Mouse (Mus musculus): ENCODE results near the gene Tmem170. TPM values are rescaled to one million over a fixed set of nuclear protein-coding genes. Genes with fewer than 3 reads are reported as not detected.
A peak's percentile ranks its signal among the peaks of the same experiment; 100 is the strongest.

Gene Tmem170
- 1 to 10 TPM; 2.8 to 3.3 TPM for total RNA-seq (2021)
- long read RNA-seq, experiment 1, partial matches to known transcripts = 0 of 2 reads
- long read RNA-seq, experiment 1, other reads (novel, unspliced or antisense) = 2 of 2 reads
- long read RNA-seq, experiment 2, partial matches to known transcripts = 0 of 2 reads
- long read RNA-seq, experiment 2, other reads (novel, unspliced or antisense) = 1 of 2 reads

GRCm38 (mm10) chr8:111876355-111876948 is at the start of gene Tmem170:
Gene Tmem170, minus strand, starts transcription at chr8:111876750.
- intact Hi-C loops (cut with DNase I) = loop anchor here (10.0 kb wide), 1 partner anchor 118 kb away; the partner anchor contains the start of gene Adat1
- peak; percentile 98 to 99 for DNase-seq (ENCODE audit: low spot score in 2 of 2)

DNA sequence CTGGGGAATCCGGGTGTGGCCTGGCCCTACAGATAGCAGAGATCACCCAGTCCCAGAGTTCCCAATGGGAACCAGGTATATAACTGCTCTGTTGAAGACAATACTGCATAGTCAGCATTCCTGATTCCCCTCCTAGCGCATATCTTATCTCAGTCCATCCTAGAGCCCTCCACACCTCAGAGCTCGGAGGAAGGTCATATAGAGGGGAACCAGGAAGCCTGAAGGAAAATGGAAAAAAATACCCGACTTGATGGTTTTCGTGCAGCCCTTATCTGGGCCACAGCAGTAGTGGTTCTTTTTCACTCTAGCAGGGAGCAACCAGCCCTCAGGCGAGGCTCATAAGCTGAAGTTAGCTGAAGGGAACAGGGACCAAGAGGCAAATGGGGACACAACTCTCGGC is 48.4 kb upstream of the Tmem170 start:
- DNase-seq (ENCODE audit: low spot score in 2 of 2) = no peak
- intact Hi-C loops (cut with DNase I) = no loop called here

- DNase-seq (ENCODE audit: low spot score in 2 of 2) = peak in 1 of 2 experiments; percentile 56
- intact Hi-C loops (cut with DNase I) = no loop called here
Measured at GRCm38 (mm10) chr8:111923383-111923804, 46.8 kb upstream of the Tmem170 start.

GRCm38 (mm10) chr8:111920971-111921370 is 44.4 kb upstream of the Tmem170 start:
- no peak for DNase-seq (ENCODE audit: low spot score in 2 of 2)
- intact Hi-C loops (cut with DNase I) = no loop called here

GRCm38 (mm10) chr8:111919663-111920062 is 43.1 kb upstream of the Tmem170 start:
- DNase-seq (ENCODE audit: low spot score in 2 of 2) = no peak
- intact Hi-C loops (cut with DNase I) = no loop called here

GRCm38 (mm10) chr8:111912860-111913432 is 36.4 kb upstream of the Tmem170 start:
- intact Hi-C loops (cut with DNase I) = no loop called here

GRCm38 (mm10) chr8:111911572-111911971 is 35.0 kb upstream of the Tmem170 start:
- peak in 1 of 2 experiments; percentile 43 for DNase-seq (ENCODE audit: low spot score in 2 of 2)
- intact Hi-C loops (cut with DNase I) = no loop called here

More at GRCm38 (mm10) chr8:111912860-111913432, 36.4 kb upstream of the Tmem170 start:
- peak; percentile 55 to 66 for DNase-seq (ENCODE audit: low spot score in 2 of 2)

- intact Hi-C loops (cut with DNase I) = no loop called here
- DNase-seq (ENCODE audit: low spot score in 2 of 2) = no peak
Measured at GRCm38 (mm10) chr8:111909621-111910450, 33.3 kb upstream of the Tmem170 start, which contains the start of gene Chst5. Gene Chst5, minus strand, starts transcription at chr8:111910447.

GRCm38 (mm10) chr8:111905500-111906121 is 29.1 kb upstream of the Tmem170 start:
- no peak for DNase-seq (ENCODE audit: low spot score in 2 of 2)
- intact Hi-C loops (cut with DNase I) = no loop called here

DNA sequence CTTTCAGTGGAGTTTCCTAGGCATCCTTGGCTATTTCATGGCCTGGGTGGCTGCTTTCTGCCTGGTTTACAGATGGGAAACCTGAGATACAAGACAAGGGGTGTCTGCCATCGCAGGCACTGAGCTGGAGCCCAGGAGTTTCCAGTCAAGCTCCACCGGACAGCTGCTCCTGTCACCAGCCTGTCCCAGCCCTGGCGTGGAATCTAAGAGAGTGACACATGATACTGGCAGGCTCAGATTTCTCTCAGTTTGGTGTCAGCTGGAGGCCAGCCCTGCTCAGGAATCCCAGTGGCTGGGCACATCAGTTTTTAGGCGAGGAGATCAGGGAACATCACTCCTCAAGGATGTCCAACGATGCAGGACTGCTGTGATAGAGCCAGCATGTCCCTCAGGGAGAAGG is 25.5 kb upstream of the Tmem170 start:
- no peak for DNase-seq (ENCODE audit: low spot score in 2 of 2)
- intact Hi-C loops (cut with DNase I) = no loop called here

DNA sequence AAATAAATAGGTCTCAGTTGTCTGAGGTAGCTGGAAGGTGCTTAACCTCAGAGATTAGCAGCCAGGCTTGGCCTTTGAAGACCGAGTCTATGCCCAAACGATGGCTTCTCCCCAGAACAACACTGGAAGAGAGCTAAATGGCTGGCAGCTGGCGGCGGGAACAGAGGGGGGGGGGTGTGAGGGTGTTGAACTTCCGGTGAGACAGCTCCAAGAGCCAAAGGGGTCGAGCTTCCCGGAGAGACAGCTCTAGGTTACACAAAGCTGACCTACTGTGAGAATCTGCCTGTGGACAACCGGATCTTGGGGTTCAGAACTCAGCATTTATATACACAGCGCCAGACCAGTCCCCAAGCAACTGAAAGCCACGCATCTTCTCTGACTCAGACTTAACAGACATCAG is 22.0 kb upstream of the Tmem170 start:
- DNase-seq (ENCODE audit: low spot score in 2 of 2) = no peak
- intact Hi-C loops (cut with DNase I) = no loop called here

DNA sequence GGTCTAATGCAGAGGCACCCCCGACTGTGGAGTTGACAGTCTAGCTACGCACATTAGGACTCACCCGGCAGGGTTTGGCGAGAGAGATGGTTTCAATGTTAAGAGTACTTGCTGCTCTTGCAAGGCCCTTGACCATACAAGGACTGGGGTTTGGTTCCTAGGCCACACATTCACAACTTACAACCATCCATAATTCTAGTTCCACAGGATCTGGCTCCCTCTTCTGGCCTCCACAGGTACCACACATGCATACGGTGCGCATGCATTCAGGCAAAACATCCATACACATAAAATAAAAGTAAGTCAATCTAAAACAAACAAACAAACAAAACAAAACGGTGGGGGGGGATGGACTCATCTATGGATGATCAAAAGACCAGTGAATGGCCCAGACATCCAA is 18.4 kb upstream of the Tmem170 start:
- intact Hi-C loops (cut with DNase I) = no loop called here
- DNase-seq (ENCODE audit: low spot score in 2 of 2) = no peak

- intact Hi-C loops (cut with DNase I) = no loop called here
- no peak for DNase-seq (ENCODE audit: low spot score in 2 of 2)
Measured at GRCm38 (mm10) chr8:111892615-111893014, 16.1 kb upstream of the Tmem170 start.

DNA sequence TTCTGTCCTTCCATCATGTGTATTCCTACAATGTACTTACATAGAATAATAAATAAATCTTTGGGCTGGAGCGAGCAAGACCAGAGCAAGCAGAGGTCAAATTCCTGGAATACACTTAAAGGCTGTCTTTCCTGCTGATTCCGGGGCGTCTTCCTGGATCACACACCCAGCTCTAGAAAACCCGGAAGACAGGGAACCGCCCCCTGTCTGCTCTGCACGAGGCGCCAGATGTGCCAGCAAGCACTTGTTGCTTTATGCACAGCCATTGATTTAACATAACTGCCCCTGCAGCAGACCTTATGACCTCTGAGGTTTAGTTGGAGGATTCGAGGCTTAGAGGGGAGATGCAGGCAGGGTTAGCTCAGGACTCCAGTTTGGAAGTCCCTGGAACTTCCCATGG is 15.4 kb upstream of the Tmem170 start:
- intact Hi-C loops (cut with DNase I) = no loop called here
- no peak for DNase-seq (ENCODE audit: low spot score in 2 of 2)

DNA sequence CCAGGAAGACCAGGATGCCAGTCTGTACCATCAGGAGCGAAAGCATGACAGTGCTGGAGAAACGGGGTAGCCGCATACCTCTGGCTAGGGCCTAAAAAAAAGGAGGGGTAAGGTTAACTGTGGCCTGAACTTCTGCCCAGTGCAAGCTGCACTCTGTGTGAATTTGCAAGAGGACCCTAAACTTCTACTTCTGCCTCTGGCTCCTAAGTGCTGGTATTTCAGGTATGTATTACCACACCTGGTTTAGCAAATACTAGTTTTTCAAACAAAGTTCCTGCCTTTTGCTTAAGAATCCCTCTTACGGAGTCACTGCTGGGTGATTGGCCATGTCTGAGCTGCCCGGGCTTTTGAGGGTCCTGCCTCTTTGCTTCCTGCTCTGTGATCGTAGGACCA is 14.4 kb upstream of the Tmem170 start:
- intact Hi-C loops (cut with DNase I) = no loop called here
- DNase-seq (ENCODE audit: low spot score in 2 of 2) = no peak

GRCm38 (mm10) chr8:111889931-111890910 is 13.7 kb upstream of the Tmem170 start:
- no peak for DNase-seq (ENCODE audit: low spot score in 2 of 2)
- intact Hi-C loops (cut with DNase I) = no loop called here

DNA sequence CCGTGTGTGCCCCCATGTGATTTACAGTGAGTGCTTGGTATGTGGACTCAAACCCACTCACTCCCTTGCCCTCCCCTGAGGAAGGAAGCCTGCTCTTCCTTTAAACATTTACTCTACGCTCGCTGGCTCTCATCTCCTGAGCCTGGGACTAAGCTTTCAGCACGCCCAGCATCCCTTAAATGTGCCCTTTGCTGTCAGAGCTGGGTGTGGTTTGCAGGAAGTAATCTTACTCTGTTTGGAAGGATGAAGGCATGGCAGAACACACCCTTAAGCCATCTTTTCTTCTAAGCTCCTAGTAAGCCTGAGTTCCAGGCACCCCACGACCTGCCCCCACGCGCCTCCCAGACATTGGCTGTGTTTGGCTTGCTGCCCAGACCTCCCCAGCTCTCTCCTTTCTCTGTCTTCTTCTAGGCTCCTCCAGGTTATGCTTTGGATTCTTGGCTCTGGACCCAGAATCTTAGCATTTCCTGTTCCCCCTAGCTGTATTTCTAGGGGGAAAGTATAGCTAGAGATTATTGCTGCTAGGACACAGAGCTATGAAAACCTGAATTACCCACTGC is 11.6 kb upstream of the Tmem170 start:
- intact Hi-C loops (cut with DNase I) = no loop called here
- DNase-seq (ENCODE audit: low spot score in 2 of 2) = no peak

GRCm38 (mm10) chr8:111887479-111887878 is 10.9 kb upstream of the Tmem170 start:
- intact Hi-C loops (cut with DNase I) = no loop called here
- DNase-seq (ENCODE audit: low spot score in 2 of 2) = no peak

All from left cerebral cortex, postnatal 14 days (tissue).